Mouse (Mus musculus): Measurements from ENCODE around the gene Slc37a4.
"Not testable (repeated sequence)": the region's sequence is repeated elsewhere in the genome, so short reads cannot be mapped to it uniquely, and the experiment has no call there.

DNA sequence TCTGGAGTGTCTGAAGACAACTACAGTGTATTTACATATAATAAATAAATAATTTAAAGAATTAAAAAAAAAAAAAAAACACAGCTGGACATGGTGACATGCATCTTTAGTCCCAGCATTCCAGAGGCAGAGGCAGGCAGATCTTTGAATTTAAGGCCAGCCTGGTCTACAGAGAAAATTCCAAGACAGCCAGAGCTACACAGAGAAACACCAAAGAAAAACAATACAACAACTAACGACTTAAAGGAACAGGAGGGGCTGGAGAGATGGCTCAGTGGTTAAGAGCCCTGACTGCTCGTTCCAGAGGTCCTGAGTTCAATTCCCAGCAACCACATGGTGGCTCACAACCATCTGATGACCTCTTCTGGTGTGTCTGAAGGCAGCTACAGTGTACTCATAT is 19.3 kb upstream of the Slc37a4 start:
- not testable (repeated sequence) for TF ChIP-seq CTCF (IDR thresholded peaks at IDR 0.05); EP300 (IDR thresholded peaks at IDR 0.05; ENCODE audit: insufficient read depth, low read depth, low read length)
